ENCODE assay signal across 10 mouse cellular contexts in the genomic region with DNA sequence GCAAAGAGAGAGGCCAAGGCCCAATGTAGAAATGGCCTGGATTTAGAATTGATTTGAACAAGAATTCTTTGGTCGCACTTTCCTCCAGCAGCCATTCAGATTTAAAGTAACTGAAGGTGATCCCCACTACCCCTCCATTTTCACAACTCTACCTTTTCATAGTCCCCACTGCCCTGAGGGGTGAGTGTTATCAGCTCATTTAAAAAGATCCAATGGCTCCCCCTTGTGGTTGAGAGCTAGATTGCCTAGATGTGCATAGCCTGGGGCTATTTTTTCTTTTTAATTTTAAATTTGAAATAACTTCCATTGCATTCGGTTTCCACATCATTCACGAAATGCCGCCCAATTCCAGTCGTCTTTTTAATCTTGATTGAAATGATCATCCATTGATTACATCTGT. TPM values are rescaled to one million over a fixed set of nuclear protein-coding genes. Genes with fewer than 3 reads are reported as not detected.
A peak's percentile ranks its signal among the peaks of the same experiment; 100 is the strongest.
DNase-seq lines count a peak whose midpoint lies in the region; ATAC-seq lines count a peak whose summit lies in the region.
"Had no signal": no experiment of that assay in that cellular context is flagged by ENCODE, and none has a peak within 500 bp of the region (broad histone marks: within the 10 kb centered on the region; RNA-seq: fewer than 3 reads in every experiment).

No protein-coding gene starts in this region.

- DNase-seq in kidney, adult 9 months, result peak; percentile 60
- peak; percentile 28 to 51 for DNase-seq in CD8-positive naive resting alpha-beta T cell, adult 2 months (ENCODE audit: low read depth in 2 of 2, low spot score in 2 of 2)
- peak; percentile 39 for DNase-seq in T-cell, adult 2 months (ENCODE audit: low spot score)
- peak; percentile 8 for DNase-seq in embryo, embryonic 11.5 days (ENCODE audit: low read depth, low spot score)
- DNase-seq in lung, postnatal 25 days (ENCODE audit: low spot score), result peak; percentile 41
- DNase-seq in testis, postnatal 10 days (ENCODE audit: low spot score), result no peak
- DNase-seq in forebrain, embryonic 10.5 days (ENCODE audit: extremely low spot score, low spot score), result no peak

- H3K4me3 ChIP-seq in kidney, embryonic 14.5 days (ENCODE audit: low read length), result no peak overlapping the region
- no peak overlapping the region for H3K4me3 ChIP-seq in forebrain, embryonic 10.5 days
- H3K4me3 ChIP-seq: erythroblast, embryonic 14.5 days; limb, embryonic 15.5 days had no signal

- no peaks in the 10 kb centered on the region for H3K9me3 ChIP-seq in kidney, embryonic 14.5 days (ENCODE audit: control insufficient read depth, low read length)
- H3K9me3 ChIP-seq in forebrain, embryonic 10.5 days, result no peaks in the 10 kb centered on the region
- H3K9me3 ChIP-seq: limb, embryonic 15.5 days had no signal

- H3K4me1 ChIP-seq in kidney, embryonic 14.5 days (ENCODE audit: control insufficient read depth, insufficient read depth, low read length), result no peaks in the 10 kb centered on the region
- H3K4me1 ChIP-seq in forebrain, embryonic 10.5 days, result no peaks in the 10 kb centered on the region
- H3K4me1 ChIP-seq: limb, embryonic 15.5 days had no signal

- no peak overlapping the region for H3K27ac ChIP-seq in kidney, embryonic 14.5 days (ENCODE audit: low read depth, low read length)
- no peak overlapping the region for H3K27ac ChIP-seq in forebrain, embryonic 10.5 days
- H3K27ac ChIP-seq: limb, embryonic 15.5 days had no signal

- no peaks in the 10 kb centered on the region for H3K36me3 ChIP-seq in kidney, embryonic 14.5 days (ENCODE audit: control insufficient read depth, insufficient read depth, low read length)
- no peaks in the 10 kb centered on the region for H3K36me3 ChIP-seq in forebrain, embryonic 10.5 days (replicated peaks)
- H3K36me3 ChIP-seq: limb, embryonic 15.5 days had no signal

- 45% methylated on average over 5 of the region's 5 CpGs for WGBS in kidney, embryonic 14.5 days
- WGBS in forebrain, embryonic 10.5 days, result 55% methylated on average over 5 of the region's 5 CpGs

- no peak overlapping the region for H3K9ac ChIP-seq in kidney, embryonic 14.5 days (ENCODE audit: low read depth, low read length)
- H3K9ac ChIP-seq: limb, embryonic 15.5 days had no signal

- H3K27me3 ChIP-seq in kidney, embryonic 14.5 days (ENCODE audit: control insufficient read depth, insufficient read depth, low read length), result no peaks in the 10 kb centered on the region
- H3K27me3 ChIP-seq in forebrain, embryonic 10.5 days (ENCODE audit: poor library complexity, severe bottlenecking), result no peaks in the 10 kb centered on the region
- H3K27me3 ChIP-seq: limb, embryonic 15.5 days had no signal

- ATAC-seq in kidney, embryonic 14.5 days (ENCODE audit: low FRiP score, low TSS enrichment), result no peak

- H3K4me2 ChIP-seq in kidney, embryonic 14.5 days (replicated peaks; ENCODE audit: low read depth, low read length), result no peak overlapping the region
- H3K4me2 ChIP-seq: limb, embryonic 15.5 days had no signal

RNA-seq across cellular contexts. Expression of gene Slc35g1, which starts 33.5 kb away (rescaled TPM):
- polyA plus RNA-seq in kidney, embryonic 14.5 days (2014; fragmentation: Nextera tagmentation; extraction: Ambion mirVana), result 5.2 and 7.1 TPM in 2 replicates
- polyA plus RNA-seq in forebrain, embryonic 10.5 days (2016; fragmentation: Nextera tagmentation; extraction: Ambion mirVana), result 7.6 and 7.9 TPM in 2 replicates

RNA-seq across cellular contexts. Expression of gene Plce1, which starts 51.6 kb away (rescaled TPM):
- polyA plus RNA-seq in kidney, embryonic 14.5 days (2014; fragmentation: Nextera tagmentation; extraction: Ambion mirVana), result 3.4 and 3.6 TPM in 2 replicates
- 2.8 and 2.9 TPM in 2 replicates for polyA plus RNA-seq in forebrain, embryonic 10.5 days (2016; fragmentation: Nextera tagmentation; extraction: Ambion mirVana)
- polyA plus RNA-seq: erythroblast, embryonic 14.5 days had no signal

Comparison
In these comparisons a context has a peak if more than half of its experiments do, and no peak if none do; other contexts are left out.
1. DNase-seq: peak in kidney, adult 9 months (single experiment), CD8-positive naive resting alpha-beta T cell, adult 2 months (2 of 2), T-cell, adult 2 months (single experiment), embryo, embryonic 11.5 days (single experiment) and lung, postnatal 25 days (single experiment); none in testis, postnatal 10 days (single experiment) and forebrain, embryonic 10.5 days (single experiment).